Mouse (Mus musculus) hindlimb bud, embryonic 11.5 days (tissue): ENCODE measurements at regions not wholly inside any gene's neighbourhood (a gene's known extent, or its start where the extent isn't known, plus 50 kb on each side); places are given as distances from the start of the nearest gene placed in this dataset.

Source experiments
- DNase-seq: peaks from one replicate; pipeline ENCODE4 v3.0.0-alpha.2; 2012; ENCODE audit warnings: low read depth, low spot score; ENCODE audit errors: extremely low spot score

GRCm38 (mm10) chr5:44863887-44864286, 64.4 kb upstream of the Ldb2 start:
- DNase-seq = no peak

- no peak for DNase-seq
These were observed 63.9 kb upstream of the Ldb2 start for GRCm38 (mm10) chr5:44863349-44863748.

GRCm38 (mm10) chr5:44854189-44854588, 54.7 kb upstream of the Ldb2 start:
- DNase-seq = no peak
